Mouse (Mus musculus) limb, embryonic 14.5 days (tissue): ENCODE data around the gene Prune2. TPM values are rescaled to one million over a fixed set of nuclear protein-coding genes. Genes with fewer than 3 reads are reported as not detected.

Experiments
- ATAC-seq: fragments of 200-750 bp; cut with Nextera tagmentation; 2 replicates; pipeline ENCODE4 v1.8.0; 2017; ENCODE audit warnings: low read depth, moderate number of reproducible peaks, moderate TSS enrichment; ENCODE audit not compliant: low FRiP score
- DNase-seq: peaks from one replicate; pipeline ENCODE4 v3.0.0-alpha.2; 2015; ENCODE audit warnings: low spot score
- H3K27ac ChIP-seq: fragments of 300-500 bp; sonication (generic); replicated peaks from 2 replicates; pipeline ENCODE4 v1.5.1; 2014; ENCODE audit warnings: low read depth, mild to moderate bottlenecking, low read length, moderate library complexity, mixed read lengths
- H3K27me3 ChIP-seq: fragments of 300-500 bp; sonication (generic); 2 replicates; pipeline ENCODE4 v1.6.1; 2014; ENCODE audit warnings: low read length, mixed read lengths; ENCODE audit not compliant: control insufficient read depth, insufficient read depth
- H3K36me3 ChIP-seq: fragments of 300-500 bp; sonication (generic); 2 replicates; pipeline ENCODE4 v1.6.1; 2014; ENCODE audit warnings: mild to moderate bottlenecking, low read length, moderate library complexity, mixed read lengths; ENCODE audit not compliant: control insufficient read depth, insufficient read depth
- H3K4me1 ChIP-seq: fragments of 300-500 bp; sonication (generic); 2 replicates; pipeline ENCODE4 v1.6.1; 2014; ENCODE audit warnings: antibody characterized with exemption, low read length, mixed read lengths; ENCODE audit not compliant: control insufficient read depth, insufficient read depth
- H3K4me2 ChIP-seq: fragments of 300-500 bp; sonication (generic); replicated peaks from 2 replicates; pipeline ENCODE4 v1.6.1; 2014; ENCODE audit warnings: low read depth, mild to moderate bottlenecking, low read length, moderate library complexity; ENCODE audit not compliant: severe bottlenecking
- H3K4me3 ChIP-seq: fragments of 300-500 bp; sonication (generic); replicated peaks from 2 replicates; pipeline ENCODE4 v1.5.1; 2014; ENCODE audit warnings: low read length
- H3K9ac ChIP-seq: fragments of 300-500 bp; sonication (generic); 2 replicates; pipeline ENCODE4 v1.6.1; 2014; ENCODE audit warnings: mild to moderate bottlenecking, low read depth, low read length, moderate library complexity; ENCODE audit not compliant: severe bottlenecking
- H3K9me3 ChIP-seq: fragments of 300-500 bp; sonication (generic); 2 replicates; pipeline ENCODE4 v1.6.1; 2016; ENCODE audit warnings: low read length; ENCODE audit not compliant: control insufficient read depth
- POLR2A ChIP-seq: fragments of 200-500 bp; IDR thresholded peaks from 2 replicates; pipeline ENCODE4 v1.8.0; 2012; ENCODE audit warnings: inconsistent platforms, mild to moderate bottlenecking, moderate library complexity, borderline replicate concordance; ENCODE audit not compliant: insufficient read depth, insufficient read length; ENCODE audit errors: extremely low read depth
- WGBS: fragments of 180-500 bp; shearing (Covaris S2); extraction: QIAGEN DNeasy Blood & Tissue Kit; methylation state at CpG from one replicate; pipeline ENCODE4 v1.1.7; 2014; 5-methylcytosine and 5-hydroxymethylcytosine counted together
- polyA plus RNA-seq, 2 experiments: library from polyadenylated mRNA; depleted of rRNA in 1 of 2; stranded (reverse) in 1 of 2; unstranded in 1 of 2; fragments of >200 nt; fragmentation: Nextera tagmentation in 1 of 2; extraction: Ambion mirVana in 1 of 2; gene quantifications; 2 replicates each; pipeline versions ENCODE4 v1.2.1 to v1.2.3; 2012 to 2014

The Prune2 gene
- polyA plus RNA-seq, 2 experiments: 2.1 to 2.3 TPM

DNA sequence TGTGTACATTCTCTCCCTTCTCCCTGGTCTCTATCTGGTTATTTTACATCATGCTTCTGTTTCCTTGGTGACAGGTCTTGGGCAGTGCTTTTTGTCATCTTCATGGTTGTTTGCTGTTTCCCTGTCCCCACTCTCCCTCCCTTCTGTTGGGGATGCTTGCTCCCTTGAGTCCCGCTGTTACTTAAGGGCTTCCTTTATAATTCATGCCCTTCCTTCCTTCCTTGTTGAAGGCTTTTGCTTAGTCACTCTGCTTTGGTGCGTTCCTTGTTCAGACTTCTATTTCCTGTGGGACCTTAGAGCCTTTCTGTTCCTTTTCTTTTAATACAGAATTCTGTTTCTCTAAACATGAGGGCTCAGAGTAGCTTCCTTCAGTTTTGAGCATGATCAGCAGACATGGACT lies 14.7 kb downstream of the Prune2 start:
- no peak for DNase-seq
- WGBS: 66% methylated on average over 2 of the region's 2 CpGs
- ATAC-seq: no peak
- Histone ChIP-seq H3K36me3 (no peaks in the 10 kb centered on the region), H3K27me3 (no peaks in the 10 kb centered on the region), H3K9ac (no peak overlapping the region), H3K4me1 (no peaks in the 10 kb centered on the region), H3K4me2 (no peak overlapping the region), H3K27ac (no peak overlapping the region), H3K9me3 (no peaks in the 10 kb centered on the region), H3K4me3 (no peak overlapping the region)
- no peak for TF ChIP-seq POLR2A

DNA sequence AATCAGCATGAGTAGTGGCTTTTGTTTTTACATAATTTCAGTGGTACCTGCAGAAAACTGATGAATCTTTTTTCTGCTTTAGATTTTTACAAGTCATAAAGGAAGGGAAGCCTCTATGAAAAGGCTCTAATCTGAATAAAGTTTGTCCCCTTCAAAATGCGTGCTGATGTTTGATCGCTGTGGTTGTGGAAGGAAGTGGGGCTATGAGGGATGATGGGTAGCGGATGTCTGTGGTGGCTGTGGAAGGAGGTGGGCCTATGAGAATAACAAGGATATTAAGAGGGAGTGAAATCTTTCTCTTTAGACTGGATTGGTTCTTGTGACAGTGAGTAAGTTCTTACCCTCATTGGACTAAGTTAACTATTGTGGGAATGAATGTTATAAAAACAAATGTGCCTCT lies 23.0 kb downstream of the Prune2 start:
- no peaks in the 10 kb centered on the region for H3K27me3 ChIP-seq
- no peak for TF ChIP-seq POLR2A
- ATAC-seq: no peak
- H3K9ac ChIP-seq: no peak overlapping the region
- no peaks in the 10 kb centered on the region for H3K4me1 ChIP-seq
- no peak overlapping the region for H3K4me3 ChIP-seq
- DNase-seq: no peak
- H3K36me3 ChIP-seq: no peaks in the 10 kb centered on the region
- H3K9me3 ChIP-seq: no peaks in the 10 kb centered on the region
- 88% methylated on average over 3 of the region's 3 CpGs for WGBS
- H3K27ac ChIP-seq: no peak overlapping the region
- no peak overlapping the region for H3K4me2 ChIP-seq

- DNase-seq: no peak
Measured at GRCm38 (mm10) chr19:16981743-16982142, 25.8 kb downstream of the Prune2 start.

GRCm38 (mm10) chr19:16984897-16985296 lies 29.0 kb downstream of the Prune2 start:
- DNase-seq: peak; percentile 15
- 54% methylated on average over 5 of the region's 5 CpGs for WGBS
- TF ChIP-seq POLR2A: no peak

More at GRCm38 (mm10) chr19:16981743-16982142, 25.8 kb downstream of the Prune2 start:
- no peak overlapping the region for H3K4me3 ChIP-seq
- H3K4me1 ChIP-seq: no peaks in the 10 kb centered on the region
- no peaks in the 10 kb centered on the region for H3K9me3 ChIP-seq
- H3K27me3 ChIP-seq: no peaks in the 10 kb centered on the region
- no peak overlapping the region for H3K4me2 ChIP-seq
- H3K36me3 ChIP-seq: no peaks in the 10 kb centered on the region
- no peak overlapping the region for H3K27ac ChIP-seq
- WGBS: 91% methylated on average over 4 of the region's 4 CpGs
- TF ChIP-seq POLR2A: no peak
- H3K9ac ChIP-seq: no peak overlapping the region
- ATAC-seq: no peak

GRCm38 (mm10) chr19:16987984-16988383 lies 32.1 kb downstream of the Prune2 start:
- ATAC-seq (no peak), DNase-seq (no peak)
- H3K4me3 ChIP-seq: no peak overlapping the region
- TF ChIP-seq POLR2A: no peak
- no peaks in the 10 kb centered on the region for H3K4me1 ChIP-seq
- no peak overlapping the region for H3K9ac ChIP-seq
- 74% methylated on average over 11 of the region's 11 CpGs for WGBS
- no peaks in the 10 kb centered on the region for H3K9me3 ChIP-seq
- H3K4me2 ChIP-seq: no peak overlapping the region
- no peak overlapping the region for H3K27ac ChIP-seq
- no peaks in the 10 kb centered on the region for H3K27me3 ChIP-seq
- H3K36me3 ChIP-seq: no peaks in the 10 kb centered on the region

More at GRCm38 (mm10) chr19:16984897-16985296, 29.0 kb downstream of the Prune2 start:
- Histone ChIP-seq H3K9ac (no peak overlapping the region), H3K4me1 (no peaks in the 10 kb centered on the region), H3K9me3 (no peaks in the 10 kb centered on the region), H3K36me3 (no peaks in the 10 kb centered on the region), H3K27ac (no peak overlapping the region), H3K27me3 (no peaks in the 10 kb centered on the region), H3K4me2 (no peak overlapping the region), H3K4me3 (no peak overlapping the region)
- no peak for ATAC-seq

GRCm38 (mm10) chr19:16992151-16992550 lies 36.2 kb downstream of the Prune2 start:
- no peak overlapping the region for H3K9ac ChIP-seq
- no peaks in the 10 kb centered on the region for H3K36me3 ChIP-seq
- no peak for TF ChIP-seq POLR2A
- H3K4me1 ChIP-seq: no peaks in the 10 kb centered on the region
- no peak overlapping the region for H3K4me2 ChIP-seq
- DNase-seq (no peak), ATAC-seq (no peak)
- H3K27me3 ChIP-seq: no peaks in the 10 kb centered on the region
- 90% methylated on average over 4 of the region's 4 CpGs for WGBS
- no peak overlapping the region for H3K4me3 ChIP-seq
- no peaks in the 10 kb centered on the region for H3K9me3 ChIP-seq
- H3K27ac ChIP-seq: no peak overlapping the region
